Mouse (Mus musculus) liver, embryonic 12.5 days (tissue): ENCODE measurements at regions not wholly inside any gene's neighbourhood (a gene's known extent, or its start where the extent isn't known, plus 50 kb on each side); places are given as distances from the start of the nearest gene placed in this dataset.

Experiments
- ATAC-seq: fragments of 200-750 bp; cut with Nextera tagmentation; 2 replicates; pipeline ENCODE4 v1.8.0; 2017; ENCODE audit warnings: moderate number of reproducible peaks, mild to moderate bottlenecking, moderate library complexity
- H3K27ac ChIP-seq: fragments of 300-500 bp; sonication (generic); 2 replicates; pipeline ENCODE4 v1.5.1; 2016; ENCODE audit warnings: mild to moderate bottlenecking
- H3K27me3 ChIP-seq: fragments of 300-500 bp; sonication (generic); replicated peaks from 2 replicates; pipeline ENCODE4 v1.6.1; 2016; ENCODE audit warnings: mild to moderate bottlenecking, moderate library complexity
- H3K36me3 ChIP-seq: fragments of 300-500 bp; sonication (generic); 2 replicates; pipeline ENCODE4 v1.6.1; 2016; ENCODE audit warnings: mild to moderate bottlenecking, moderate library complexity
- H3K4me1 ChIP-seq: fragments of 300-500 bp; sonication (generic); 2 replicates; pipeline ENCODE4 v1.6.1; 2016
- H3K4me2 ChIP-seq: fragments of 300-500 bp; sonication (generic); 2 replicates; pipeline ENCODE4 v1.6.1; 2016; ENCODE audit warnings: mild to moderate bottlenecking, moderate library complexity
- H3K4me3 ChIP-seq: fragments of 300-500 bp; sonication (generic); 2 replicates; pipeline ENCODE4 v1.5.1; 2016; ENCODE audit warnings: mild to moderate bottlenecking, moderate library complexity
- H3K9ac ChIP-seq: fragments of 300-500 bp; sonication (generic); 2 replicates; pipeline ENCODE4 v1.6.1; 2016; ENCODE audit warnings: mild to moderate bottlenecking, moderate library complexity
- H3K9me3 ChIP-seq: fragments of 300-500 bp; sonication (generic); replicated peaks from 2 replicates; pipeline ENCODE4 v1.6.1; 2016; ENCODE audit warnings: mild to moderate bottlenecking, moderate library complexity
- WGBS: fragments of 180-500 bp; shearing (Covaris S2); methylation state at CpG from one replicate; pipeline ENCODE4 v1.1.7; 2016; ENCODE audit not compliant: insufficient replicate concordance; 5-methylcytosine and 5-hydroxymethylcytosine counted together

DNA sequence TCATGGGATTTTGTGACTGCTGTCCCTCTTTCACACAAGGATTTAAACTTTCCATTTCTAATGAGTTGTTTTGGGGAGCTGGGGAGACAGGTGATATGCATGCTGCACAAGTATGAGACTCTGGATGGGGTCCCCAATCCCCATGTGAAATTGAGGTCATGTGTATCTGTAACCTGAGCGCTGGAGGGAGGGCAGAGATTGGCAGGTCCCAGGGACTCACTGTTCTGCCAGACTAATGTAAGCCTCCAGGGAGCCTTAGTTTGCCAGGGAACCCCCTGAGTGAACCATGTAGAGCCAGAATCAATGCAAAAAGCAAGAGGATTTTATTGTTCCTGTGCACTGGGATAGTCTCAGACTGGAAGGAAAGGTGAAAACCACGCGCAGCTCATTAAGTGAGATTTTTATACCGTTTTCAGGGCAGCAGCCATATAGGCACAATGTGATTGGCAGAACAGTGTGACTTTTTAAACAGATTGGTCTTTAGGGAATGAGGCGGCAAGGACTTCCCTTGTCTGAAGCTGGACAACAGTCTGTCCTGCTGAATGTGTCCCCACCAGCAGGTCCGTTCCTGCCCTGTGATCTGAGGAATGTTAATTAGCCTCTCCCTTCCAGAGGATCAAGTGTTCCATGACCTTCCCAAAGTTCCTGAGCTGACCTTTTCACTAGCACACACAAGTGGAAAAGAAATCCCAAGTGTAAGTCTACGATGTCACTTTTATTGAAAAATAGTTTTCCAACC is 59.9 kb upstream of the Oxgr1 start:
- WGBS, result 77% methylated on average over 7 of the region's 7 CpGs
- H3K9me3 ChIP-seq, result peaks cover 9% of the 10 kb centered on the region
- H3K4me2 ChIP-seq, result no peak overlapping the region
- H3K27ac ChIP-seq, result no peak overlapping the region
- no peak overlapping the region for H3K4me3 ChIP-seq
- H3K27me3 ChIP-seq, result no peaks in the 10 kb centered on the region
- no peak for ATAC-seq
- no peaks in the 10 kb centered on the region for H3K4me1 ChIP-seq
- no peak overlapping the region for H3K9ac ChIP-seq
- no peaks in the 10 kb centered on the region for H3K36me3 ChIP-seq

DNA sequence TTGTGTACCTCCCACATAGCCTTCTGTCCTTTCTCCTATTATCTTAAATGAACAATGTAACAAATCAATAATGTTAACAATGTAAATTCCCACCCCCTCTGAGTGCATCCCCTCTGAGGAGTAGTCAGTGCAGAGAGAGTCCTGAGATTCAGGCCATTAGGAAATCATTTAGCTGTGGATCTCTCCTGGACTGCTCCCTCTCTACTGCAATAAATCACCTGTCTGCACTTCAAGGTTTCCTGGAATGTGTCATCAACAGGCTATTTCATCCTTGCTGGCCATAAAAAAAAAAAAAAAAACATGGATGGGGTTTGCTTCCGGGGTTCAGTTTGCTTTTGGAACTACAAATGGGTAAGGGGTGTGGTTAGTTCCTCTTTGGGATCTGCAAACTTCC is 60.5 kb upstream of the Oxgr1 start:
- 56% methylated on average over 1 of the region's 1 CpGs for WGBS
- no peak overlapping the region for H3K4me3 ChIP-seq
- H3K9ac ChIP-seq, result no peak overlapping the region
- no peaks in the 10 kb centered on the region for H3K4me1 ChIP-seq
- no peak for ATAC-seq
- no peak overlapping the region for H3K27ac ChIP-seq
- H3K9me3 ChIP-seq, result peaks cover 9% of the 10 kb centered on the region
- no peaks in the 10 kb centered on the region for H3K27me3 ChIP-seq
- no peaks in the 10 kb centered on the region for H3K36me3 ChIP-seq
- H3K4me2 ChIP-seq, result no peak overlapping the region

DNA sequence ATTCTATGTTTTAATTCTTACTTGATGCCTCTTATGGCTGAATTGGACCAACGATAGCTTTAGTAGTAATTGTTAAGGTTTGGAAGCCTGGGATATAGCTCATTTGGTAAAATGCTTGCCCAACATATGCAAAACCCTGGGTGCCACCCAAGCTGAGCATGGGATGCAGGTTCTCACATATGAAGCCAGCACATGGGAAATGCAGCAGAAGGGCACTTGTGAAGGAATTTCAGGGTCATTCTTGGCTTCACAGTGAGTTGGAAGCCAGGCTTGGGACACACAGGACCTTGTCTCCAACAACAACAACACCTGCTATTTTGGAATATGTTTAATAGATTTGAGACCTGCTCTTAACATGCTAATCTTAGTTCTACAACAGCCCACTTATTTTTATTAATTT is 67.6 kb upstream of the Oxgr1 start:
- Histone ChIP-seq H3K4me2 (no peak overlapping the region), H3K4me3 (no peak overlapping the region), H3K9me3 (peaks cover under 1% of the 10 kb centered on the region; the same call in 1 of the 2 replicates), H3K27me3 (no peaks in the 10 kb centered on the region), H3K27ac (no peak overlapping the region), H3K36me3 (no peaks in the 10 kb centered on the region), H3K9ac (no peak overlapping the region), H3K4me1 (no peaks in the 10 kb centered on the region)
- WGBS, result 80% methylated on average over 1 of the region's 1 CpGs
- ATAC-seq, result no peak

DNA sequence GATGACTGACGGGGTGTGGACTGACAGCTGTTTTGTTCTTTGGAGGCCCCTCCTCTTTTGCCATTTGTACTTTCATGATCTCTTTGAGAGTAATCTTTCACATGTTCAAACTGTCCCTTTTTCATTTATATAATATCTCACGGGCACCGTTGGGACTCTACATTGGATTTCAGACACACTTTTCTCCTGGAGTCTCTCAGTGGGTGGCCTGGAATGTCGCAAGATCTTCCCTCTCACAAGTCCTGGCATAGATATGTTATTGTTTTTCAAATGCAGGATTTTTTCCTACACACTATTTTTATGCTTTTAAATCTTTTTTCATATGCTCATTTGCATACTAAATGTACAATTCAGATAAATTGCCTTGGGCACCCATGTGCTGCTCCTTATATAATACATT is 71.1 kb upstream of the Oxgr1 start:
- no peaks in the 10 kb centered on the region for H3K36me3 ChIP-seq
- no peak for ATAC-seq
- no peaks in the 10 kb centered on the region for H3K4me1 ChIP-seq
- no peaks in the 10 kb centered on the region for H3K9me3 ChIP-seq
- no peaks in the 10 kb centered on the region for H3K27me3 ChIP-seq
- no peak overlapping the region for H3K4me2 ChIP-seq
- H3K9ac ChIP-seq, result no peak overlapping the region
- no peak overlapping the region for H3K4me3 ChIP-seq
- H3K27ac ChIP-seq, result no peak overlapping the region
- 72% methylated on average over 4 of the region's 4 CpGs for WGBS

DNA sequence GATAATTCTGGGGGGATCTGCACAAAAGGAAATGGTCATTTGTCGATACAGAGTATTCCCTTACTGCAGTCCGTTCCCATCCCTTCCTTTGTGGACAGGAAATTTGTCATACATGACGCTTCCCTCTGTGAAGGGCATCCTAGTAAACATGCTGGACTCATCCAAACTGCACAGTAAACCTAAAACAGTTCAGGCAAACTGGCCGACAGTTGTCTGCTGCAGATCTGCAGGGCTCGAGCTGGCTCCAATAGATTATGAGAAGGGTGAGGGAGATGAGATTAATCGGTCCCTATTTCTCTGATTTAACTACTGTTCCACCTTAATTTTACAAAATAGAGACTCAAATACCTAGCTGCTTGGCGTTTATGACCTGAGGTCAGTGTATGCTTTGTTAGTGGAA is 76.3 kb upstream of the Oxgr1 start:
- Histone ChIP-seq H3K27ac (no peak overlapping the region), H3K4me2 (no peak overlapping the region), H3K36me3 (no peaks in the 10 kb centered on the region), H3K9me3 (no peaks in the 10 kb centered on the region), H3K4me1 (no peaks in the 10 kb centered on the region), H3K4me3 (no peak overlapping the region), H3K9ac (no peak overlapping the region), H3K27me3 (no peaks in the 10 kb centered on the region)
- ATAC-seq, result no peak
- WGBS, result 58% methylated on average over 7 of the region's 7 CpGs

DNA sequence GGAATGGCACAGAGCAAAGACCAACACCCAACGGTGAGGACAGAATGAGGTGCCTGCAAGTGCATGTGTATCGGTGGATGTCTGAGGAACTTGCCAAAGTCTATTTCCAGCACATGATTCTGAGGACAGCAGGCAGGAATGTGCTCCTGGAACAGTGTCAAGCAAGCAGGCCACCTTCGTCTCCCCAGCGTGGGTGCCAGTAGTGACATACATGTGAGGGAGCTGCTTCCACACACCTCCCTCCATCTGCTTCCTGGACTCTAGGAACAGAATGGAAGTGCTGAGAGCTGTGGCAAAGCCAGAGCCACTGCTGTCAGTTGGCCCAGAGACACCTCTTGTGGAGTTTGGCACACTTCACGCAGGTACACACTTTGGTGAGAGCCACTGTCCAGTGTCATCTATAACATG is 76.9 kb upstream of the Oxgr1 start:
- no peaks in the 10 kb centered on the region for H3K4me1 ChIP-seq
- no peak overlapping the region for H3K4me3 ChIP-seq
- no peak overlapping the region for H3K9ac ChIP-seq
- H3K27me3 ChIP-seq, result no peaks in the 10 kb centered on the region
- 81% methylated on average over 5 of the region's 5 CpGs for WGBS
- no peak overlapping the region for H3K27ac ChIP-seq
- ATAC-seq, result no peak
- no peaks in the 10 kb centered on the region for H3K36me3 ChIP-seq
- H3K4me2 ChIP-seq, result no peak overlapping the region
- H3K9me3 ChIP-seq, result no peaks in the 10 kb centered on the region

DNA sequence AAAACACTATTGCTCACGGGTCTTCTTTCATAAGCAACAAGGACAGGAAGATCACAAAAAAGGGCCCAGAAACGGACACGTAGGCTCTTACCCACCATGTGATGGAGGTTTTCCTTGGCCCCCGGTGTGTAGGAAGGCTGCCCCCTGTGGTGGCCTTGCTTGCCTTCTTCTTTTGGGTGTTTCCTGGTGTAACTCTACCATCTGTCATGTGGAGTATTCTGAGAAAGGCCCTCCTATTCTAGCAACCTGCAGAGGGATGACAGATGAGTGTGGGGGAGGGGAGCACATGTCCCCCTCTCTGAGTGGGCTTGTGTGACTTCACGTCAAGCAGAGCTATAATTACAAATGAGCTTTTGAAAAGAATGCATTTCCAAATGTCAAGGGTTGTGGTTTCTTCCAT is 77.3 kb upstream of the Oxgr1 start:
- 63% methylated on average over 5 of the region's 5 CpGs for WGBS

DNA sequence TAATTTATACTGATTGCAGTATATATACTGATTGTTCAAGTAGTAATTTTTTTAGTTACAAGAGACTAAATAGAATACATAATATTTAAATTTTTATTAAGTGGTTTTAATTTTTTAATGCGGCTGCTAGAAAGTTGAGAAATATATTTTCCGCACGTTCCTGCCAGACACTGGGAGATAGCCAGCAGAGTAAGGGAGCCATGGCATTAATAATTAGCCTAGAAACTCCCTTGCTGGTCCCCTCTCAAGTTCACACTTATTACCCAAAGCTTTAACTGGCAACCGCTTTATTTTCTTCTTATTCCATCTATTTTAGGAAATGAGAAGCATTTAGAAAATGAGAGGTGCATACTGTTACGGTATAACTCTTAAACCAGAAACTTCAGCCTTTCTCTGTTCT is 78.0 kb upstream of the Oxgr1 start:
- WGBS, result 84% methylated on average over 5 of the region's 5 CpGs
- no peak for ATAC-seq

More for the DNA sequence above, 77.3 kb upstream of the Oxgr1 start:
- no peak overlapping the region for H3K4me3 ChIP-seq
- H3K27me3 ChIP-seq, result no peaks in the 10 kb centered on the region
- H3K9me3 ChIP-seq, result no peaks in the 10 kb centered on the region
- no peaks in the 10 kb centered on the region for H3K4me1 ChIP-seq
- no peak overlapping the region for H3K9ac ChIP-seq
- H3K36me3 ChIP-seq, result no peaks in the 10 kb centered on the region
- no peak overlapping the region for H3K4me2 ChIP-seq
- no peak for ATAC-seq
- H3K27ac ChIP-seq, result no peak overlapping the region

DNA sequence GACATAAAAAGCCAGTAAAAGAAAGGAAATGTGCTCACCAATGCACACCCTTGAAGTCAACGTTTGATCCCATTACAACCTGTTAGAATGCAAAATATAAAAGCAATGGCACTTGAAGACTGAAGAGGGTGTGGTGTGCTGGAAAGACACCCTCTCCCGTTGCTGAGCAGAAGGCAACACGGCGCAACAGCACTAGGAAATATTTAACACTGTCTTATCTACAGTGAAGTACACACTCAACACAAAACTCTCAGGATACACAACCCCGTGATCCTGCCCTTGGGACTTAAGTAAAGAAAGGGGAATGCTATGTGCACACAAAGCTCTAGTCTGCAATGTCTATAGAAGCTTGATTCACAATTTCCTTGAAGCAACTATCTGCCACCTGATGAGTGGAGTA is 83.1 kb upstream of the Oxgr1 start:
- Histone ChIP-seq H3K27me3 (no peaks in the 10 kb centered on the region), H3K4me2 (no peak overlapping the region), H3K4me1 (no peaks in the 10 kb centered on the region), H3K9ac (no peak overlapping the region), H3K4me3 (no peak overlapping the region), H3K27ac (no peak overlapping the region), H3K9me3 (no peaks in the 10 kb centered on the region), H3K36me3 (no peaks in the 10 kb centered on the region)
- ATAC-seq, result no peak
- whole genome bisulfite sequencing, result 65% methylated on average over 5 of the region's 5 CpGs

More for the DNA sequence above, 78.0 kb upstream of the Oxgr1 start:
- no peaks in the 10 kb centered on the region for H3K9me3 ChIP-seq
- H3K9ac ChIP-seq, result no peak overlapping the region
- H3K27ac ChIP-seq, result no peak overlapping the region
- H3K27me3 ChIP-seq, result no peaks in the 10 kb centered on the region
- H3K4me3 ChIP-seq, result no peak overlapping the region
- H3K36me3 ChIP-seq, result no peaks in the 10 kb centered on the region
- H3K4me2 ChIP-seq, result no peak overlapping the region
- no peaks in the 10 kb centered on the region for H3K4me1 ChIP-seq

DNA sequence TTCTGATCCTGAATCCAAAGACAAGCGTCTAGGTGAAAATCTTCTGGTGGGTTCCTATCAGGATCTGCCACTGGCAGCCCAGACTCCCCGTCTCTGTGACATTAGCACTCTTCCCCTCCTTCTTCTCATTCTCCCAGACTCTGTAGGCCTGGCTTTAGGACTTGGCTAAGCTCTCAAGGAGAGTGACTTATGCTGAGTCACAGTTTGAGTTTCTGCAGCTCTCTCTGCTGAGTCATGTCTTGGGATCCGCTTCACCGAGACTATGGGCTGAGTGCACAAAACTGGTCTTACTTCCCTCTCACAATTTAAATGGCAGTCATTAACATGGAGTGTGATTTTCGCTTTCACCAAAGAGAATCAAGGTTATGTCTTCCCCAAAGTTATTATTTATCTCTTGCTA is 85.2 kb upstream of the Oxgr1 start:
- Histone ChIP-seq H3K4me2 (no peak overlapping the region), H3K4me3 (no peak overlapping the region), H3K9me3 (no peaks in the 10 kb centered on the region), H3K9ac (no peak overlapping the region), H3K4me1 (no peaks in the 10 kb centered on the region), H3K27ac (no peak overlapping the region), H3K27me3 (no peaks in the 10 kb centered on the region), H3K36me3 (no peaks in the 10 kb centered on the region)
- no peak for ATAC-seq
- WGBS, result 53% methylated on average over 5 of the region's 5 CpGs

DNA sequence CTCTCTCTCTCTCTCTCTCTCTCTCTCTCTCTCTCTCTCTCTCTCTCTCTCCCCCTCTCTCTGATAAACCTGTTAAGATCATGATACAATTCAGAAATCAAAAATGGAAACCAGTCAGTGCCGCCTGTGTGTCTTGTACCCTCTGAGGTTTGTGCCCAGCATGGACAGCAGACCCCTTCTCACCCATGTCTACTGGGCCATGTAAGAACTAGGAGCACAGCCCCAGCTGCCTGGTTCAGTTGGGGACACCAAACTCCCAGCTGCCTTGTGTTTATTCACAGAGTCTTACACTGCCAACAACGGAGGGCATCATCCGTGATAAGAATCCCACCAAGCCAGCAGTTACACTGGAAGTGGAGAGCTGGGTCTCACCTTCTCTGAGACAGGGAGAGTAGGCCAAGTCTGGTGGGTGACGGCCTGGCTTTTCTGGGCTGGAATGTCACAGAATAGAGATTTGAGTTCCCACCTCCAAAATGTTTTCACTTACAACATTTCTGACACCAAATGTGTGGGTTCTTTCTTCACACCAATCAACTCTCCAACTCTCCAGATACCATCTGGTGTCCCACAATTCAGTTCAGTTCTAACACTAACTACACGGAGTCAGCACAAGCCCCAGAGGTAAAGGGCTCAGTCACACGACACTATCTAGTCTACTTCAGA is 92.2 kb upstream of the Oxgr1 start:
- Histone ChIP-seq H3K4me1 (no peaks in the 10 kb centered on the region), H3K27me3 (no peaks in the 10 kb centered on the region), H3K27ac (no peak overlapping the region), H3K9ac (no peak overlapping the region), H3K4me3 (no peak overlapping the region), H3K9me3 (no peaks in the 10 kb centered on the region), H3K36me3 (no peaks in the 10 kb centered on the region), H3K4me2 (no peak overlapping the region)
- ATAC-seq, result no peak
- 62% methylated on average over 6 of the region's 6 CpGs for WGBS

DNA sequence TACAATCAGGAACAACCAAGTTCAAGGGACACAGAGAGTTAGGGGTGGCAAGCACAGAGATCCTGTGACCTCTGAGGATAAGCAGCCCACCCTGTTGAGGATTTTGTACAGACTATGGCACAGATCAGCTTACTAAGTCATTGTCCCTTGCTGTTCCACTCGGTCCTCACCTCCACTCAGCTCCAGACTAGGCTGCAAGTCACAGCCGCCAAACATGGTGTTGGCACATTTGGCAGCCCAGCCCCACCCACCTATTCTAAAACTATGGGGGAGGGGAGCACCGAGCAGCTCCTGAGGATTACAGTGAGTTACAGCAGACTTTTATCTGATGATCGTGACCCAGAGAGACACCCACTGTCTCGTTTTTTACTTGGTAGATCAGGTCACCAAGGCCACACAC is 93.0 kb upstream of the Oxgr1 start:
- ATAC-seq, result no peak
- no peak overlapping the region for H3K4me2 ChIP-seq
- H3K27ac ChIP-seq, result no peak overlapping the region
- 37% methylated on average over 5 of the region's 5 CpGs for WGBS
- H3K4me1 ChIP-seq, result no peaks in the 10 kb centered on the region
- no peaks in the 10 kb centered on the region for H3K9me3 ChIP-seq
- H3K4me3 ChIP-seq, result no peak overlapping the region
- no peak overlapping the region for H3K9ac ChIP-seq
- H3K27me3 ChIP-seq, result no peaks in the 10 kb centered on the region
- no peaks in the 10 kb centered on the region for H3K36me3 ChIP-seq

DNA sequence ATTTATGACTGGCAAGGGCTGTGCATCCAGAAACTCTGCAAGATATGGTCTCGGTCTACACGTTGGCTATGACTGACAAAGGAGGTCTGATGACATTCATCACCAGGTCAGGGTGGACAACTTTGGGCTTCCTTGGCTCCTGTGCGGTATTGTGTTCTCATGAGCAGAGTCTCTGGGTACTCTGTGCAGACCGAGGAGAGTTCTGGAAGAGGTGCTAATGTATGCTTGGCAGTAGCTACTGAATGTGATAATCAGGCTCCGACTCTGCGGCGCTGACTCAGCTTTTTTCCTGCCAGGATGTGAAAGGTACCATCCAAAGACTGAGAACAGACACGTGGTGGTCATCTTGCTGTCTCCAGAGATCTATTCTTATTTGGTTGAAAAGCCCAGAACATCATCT is 94.5 kb upstream of the Oxgr1 start:
- Histone ChIP-seq H3K9ac (no peak overlapping the region), H3K9me3 (no peaks in the 10 kb centered on the region), H3K4me1 (no peaks in the 10 kb centered on the region), H3K36me3 (no peaks in the 10 kb centered on the region), H3K4me2 (no peak overlapping the region), H3K27me3 (no peaks in the 10 kb centered on the region), H3K27ac (no peak overlapping the region), H3K4me3 (no peak overlapping the region)
- ATAC-seq, result no peak
- WGBS, result 67% methylated on average over 8 of the region's 8 CpGs
